Mouse (Mus musculus) heart, adult 2 months (tissue): ENCODE measurements around the gene Mief2. TPM values are rescaled to one million over a fixed set of nuclear protein-coding genes. Genes with fewer than 3 reads are reported as not detected.

Source experiments
- DNase-seq, 2 experiments: peaks; one replicate each; pipeline ENCODE4 v3.0.0; 2021
- H3K27ac ChIP-seq: fragments of 200-600 bp; 2 replicates; pipeline ENCODE4 v1.8.1; 2022
- H3K27me3 ChIP-seq: fragments of 200-500 bp; 2 replicates; pipeline ENCODE4 v1.6.1; 2012; ENCODE audit warnings: mild to moderate bottlenecking, low read length, inconsistent platforms, mixed read lengths; ENCODE audit not compliant: control insufficient read depth, insufficient read depth
- H3K36me3 ChIP-seq: fragments of 200-500 bp; 2 replicates; pipeline ENCODE4 v1.6.1; 2012; ENCODE audit warnings: low read length, inconsistent platforms; ENCODE audit not compliant: control insufficient read depth, insufficient read depth
- H3K4me1 ChIP-seq: fragments of 200-500 bp; 2 replicates; pipeline ENCODE4 v1.6.1; 2011; ENCODE audit warnings: low read length; ENCODE audit not compliant: control insufficient read depth, insufficient read depth
- H3K4me3 ChIP-seq: fragments of 200-600 bp; 2 replicates; pipeline ENCODE4 v1.8.1; 2022
- H3K79me2 ChIP-seq: fragments of 200-500 bp; replicated peaks from 2 replicates; pipeline ENCODE4 v1.6.1; 2012; ENCODE audit warnings: mild to moderate bottlenecking, inconsistent platforms, low read length, moderate library complexity, mixed read lengths; ENCODE audit not compliant: control insufficient read depth, insufficient read depth
- H3K9ac ChIP-seq: fragments of 200-500 bp; 2 replicates; pipeline ENCODE4 v1.6.1; 2012; ENCODE audit warnings: low read depth, mild to moderate bottlenecking, control low read depth, inconsistent platforms, low read length, mixed read lengths
- CTCF ChIP-seq: fragments of 200-600 bp; IDR thresholded peaks from 2 replicates; pipeline ENCODE4 v1.8.1; 2022; ENCODE audit warnings: antibody characterized with exemption, mild to moderate bottlenecking, moderate library complexity
- EP300 ChIP-seq: fragments of 200-500 bp; IDR thresholded peaks from 2 replicates; pipeline ENCODE4 v1.6.1; 2011; ENCODE audit warnings: low read depth, low read length, control low read depth; ENCODE audit not compliant: insufficient read depth
- POLR2A ChIP-seq: fragments of 200-500 bp; IDR thresholded peaks from 2 replicates; pipeline ENCODE4 v1.6.1; 2011; ENCODE audit warnings: mild to moderate bottlenecking, low read depth, low read length, control low read depth; ENCODE audit not compliant: insufficient read depth
- WGBS: fragments of 180-500 bp; shearing (Covaris S2); methylation state at CpG from one replicate; pipeline ENCODE4 v1.1.7; 2018; 5-methylcytosine and 5-hydroxymethylcytosine counted together
- intact Hi-C: fragments of 180-260 bp; cut with DNase I; formaldehyde crosslinking; loops from one replicate; pipeline ENCODE4 v1.15.1; 2025
- long read RNA-seq: library from polyadenylated mRNA; stranded (forward); transcript quantifications from one replicate; pipeline ENCODE4 v2.0.0, GENCODE M21; 2021
- polyA plus RNA-seq: library from polyadenylated mRNA; depleted of rRNA; stranded (reverse); fragments of >200 nt; gene quantifications from 2 replicates; pipeline ENCODE4 v1.2.3, GENCODE M21; 2012; rRNA removed
- total RNA-seq, 2 experiments: library from RNA; stranded (reverse); gene quantifications; 2 replicates each; pipeline ENCODE4 v1.2.3; 2021

Gene Mief2
- total RNA-seq (10 to 100 TPM; 31.1 to 36.2 TPM), polyA plus RNA-seq (34.8 and 42.2 TPM in 2 replicates)
- long read RNA-seq, transcript Mief2-203 (3 exons, 716 nt), result minor isoform, 5 of 42 reads
- long read RNA-seq, transcript Mief2-201 (4 exons, 2,522 nt), result major isoform, 24 of 42 reads
- long read RNA-seq, partial matches to known transcripts, result 7 of 42 reads
- long read RNA-seq, other reads (novel, unspliced or antisense), result 6 of 42 reads

DNA sequence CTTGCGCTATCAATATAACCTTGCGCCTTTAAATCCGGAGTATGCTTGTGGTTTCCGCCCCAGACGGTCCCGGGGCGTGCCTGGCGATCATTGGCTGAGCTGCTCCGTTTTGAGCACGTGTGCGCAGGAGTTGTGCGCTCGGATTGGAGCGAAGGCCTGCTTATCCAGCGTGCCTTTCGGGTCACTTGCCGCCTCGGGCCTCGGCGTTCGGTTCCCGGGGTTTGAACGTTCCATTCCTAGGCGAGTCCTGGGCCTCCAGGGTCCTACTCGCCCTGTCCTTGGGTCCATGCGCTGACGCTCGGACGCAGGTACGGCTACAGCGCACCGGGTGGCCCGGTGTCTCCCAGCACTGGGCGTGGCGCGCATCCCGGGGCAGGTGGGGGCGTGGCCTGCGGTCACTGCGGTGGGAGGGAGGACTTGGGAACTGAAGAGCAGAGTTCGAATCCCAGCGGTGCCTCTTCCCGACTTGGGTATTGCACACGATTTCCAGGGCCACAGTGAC lies at the start of gene Mief2:
Gene Mief2, plus strand, starts transcription at position 139 of the 502 bp plus-strand sequence.
- Histone ChIP-seq H3K79me2 (peaks cover 2% of the 10 kb centered on the region; the same call in 1 of the 2 replicates), H3K36me3 (no peaks in the 10 kb centered on the region; the same call in 1 of the 2 replicates), H3K27ac (peak within 1 kb of the TSS; percentile 91), H3K27me3 (no peaks in the 10 kb centered on the region), H3K9ac (peak within 1 kb of the TSS; percentile 90), H3K4me1 (peaks cover 16% of the 10 kb centered on the region), H3K4me3 (peak within 1 kb of the TSS; percentile 73)
- DNase-seq, result peak; percentile 94 to 97
- no peak for TF ChIP-seq CTCF
- 0 out of 2 replicates have a peak, but pooled peaks have one; percentile 13 for TF ChIP-seq EP300
- peak; percentile 80 for TF ChIP-seq POLR2A
- WGBS, result under 1% methylated on average over 44 of the region's 44 CpGs
- intact Hi-C loops, result loop anchor here (1.0 kb wide), 1 partner anchor 29 kb away; the partner anchor contains the start of gene Llgl1

DNA sequence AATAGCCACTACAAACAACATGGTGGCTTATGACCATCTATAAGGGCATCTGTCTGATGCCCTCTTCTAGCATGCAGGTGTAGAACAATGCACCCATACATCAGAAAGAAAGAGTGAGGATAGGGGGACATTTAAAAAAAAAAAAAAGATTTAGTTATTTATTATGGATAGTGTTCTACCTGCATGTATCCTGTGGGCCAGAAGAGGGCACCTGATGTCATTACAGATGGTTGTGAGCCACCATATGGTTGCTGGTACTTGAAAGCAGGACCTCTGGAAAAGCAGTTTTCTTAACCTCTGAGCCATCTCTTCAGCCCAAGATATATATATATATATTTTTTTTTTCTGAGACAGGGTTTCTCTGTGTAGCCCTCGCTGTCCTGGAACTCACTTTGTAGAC lies 32.0 kb upstream of the Mief2 start:
- intact Hi-C loops, result loop anchor here (5.0 kb wide), 1 partner anchor 231 kb away; no protein-coding TSS in a partner anchor
- no peak overlapping the region for H3K27ac ChIP-seq
- H3K4me1 ChIP-seq, result peaks cover 4% of the 10 kb centered on the region
- H3K79me2 ChIP-seq, result no peaks in the 10 kb centered on the region
- H3K27me3 ChIP-seq, result no peaks in the 10 kb centered on the region
- H3K9ac ChIP-seq, result no peak overlapping the region
- no peak for DNase-seq
- TF ChIP-seq CTCF, result peak; percentile 24; the same call in 1 of the 2 replicates
- no peak for TF ChIP-seq EP300
- TF ChIP-seq POLR2A, result no peak
- no peak overlapping the region for H3K4me3 ChIP-seq
- H3K36me3 ChIP-seq, result no peaks in the 10 kb centered on the region
- WGBS, result 71% methylated on average over 1 of the region's 1 CpGs

DNA sequence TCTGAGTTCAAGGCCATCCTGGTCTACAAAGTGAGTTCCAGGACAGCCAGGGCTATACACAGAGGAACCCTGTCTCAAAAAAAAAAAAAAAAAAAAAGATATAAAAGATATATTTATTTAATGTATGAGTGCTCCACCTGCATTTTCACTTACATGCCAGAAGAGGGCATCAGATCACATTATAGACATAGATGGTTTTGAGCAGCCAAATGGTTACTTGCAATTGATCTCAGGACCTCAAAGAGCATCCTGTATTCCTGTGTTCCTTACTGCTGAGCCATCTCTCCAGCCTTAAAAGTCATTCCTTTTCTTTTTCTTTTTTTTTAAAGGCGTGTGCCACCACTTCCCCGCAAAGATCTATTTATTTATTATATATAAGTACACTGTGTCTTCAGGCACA lies 30.6 kb upstream of the Mief2 start:
- DNase-seq, result no peak
- Histone ChIP-seq H3K36me3 (no peaks in the 10 kb centered on the region), H3K4me3 (no peak overlapping the region), H3K4me1 (peaks cover 4% of the 10 kb centered on the region), H3K79me2 (no peaks in the 10 kb centered on the region), H3K27ac (peak overlapping the region; percentile 84; the same call in 1 of the 2 replicates), H3K9ac (no peak overlapping the region), H3K27me3 (no peaks in the 10 kb centered on the region)
- TF ChIP-seq CTCF (peak; percentile 75), EP300 (no peak)
- 62% methylated on average over 2 of the region's 2 CpGs for WGBS
- intact Hi-C loops, result loop anchor here (1.0 to 5.0 kb wide), 2 partner anchors 132 to 230 kb away; no protein-coding TSS in a partner anchor

DNA sequence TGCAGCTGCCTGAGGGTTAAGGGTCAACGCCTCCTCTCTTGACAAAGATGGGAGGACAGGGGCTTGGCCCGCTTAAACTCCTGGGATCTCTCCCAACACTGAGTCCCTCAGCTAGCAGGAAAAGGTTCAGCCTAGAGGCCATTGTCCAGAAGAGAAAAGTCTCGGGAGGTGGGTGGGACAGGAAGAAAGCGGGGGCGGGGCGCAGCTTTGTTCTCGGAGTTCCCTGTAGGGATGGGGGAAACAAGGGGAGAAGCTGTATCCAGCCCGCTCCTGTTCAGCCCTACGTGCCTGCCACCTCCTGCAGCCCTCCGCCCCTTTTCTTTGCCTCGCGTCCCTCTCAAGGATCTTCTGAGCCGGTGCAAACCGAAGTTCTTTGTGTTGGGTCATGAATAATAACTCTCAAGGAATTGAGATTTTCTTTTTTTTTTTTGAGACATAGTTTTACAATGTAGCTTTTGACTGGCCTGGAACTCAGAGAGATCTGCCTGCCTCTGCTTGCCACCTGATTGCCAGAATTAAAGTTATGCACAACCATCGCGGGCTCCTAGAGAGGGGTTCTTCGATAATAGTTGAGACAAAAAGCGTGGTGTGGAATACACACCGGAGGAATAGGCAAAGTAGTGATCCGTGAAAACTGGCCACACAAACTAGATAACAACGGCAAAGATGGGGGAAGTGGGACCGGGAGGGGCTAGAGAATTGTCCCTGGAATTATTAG lies 29.2 kb upstream of the Mief2 start:
- H3K4me1 ChIP-seq, result peaks cover 4% of the 10 kb centered on the region
- H3K4me3 ChIP-seq, result peak overlapping the region; percentile 99
- H3K36me3 ChIP-seq, result no peaks in the 10 kb centered on the region
- H3K9ac ChIP-seq, result peak overlapping the region; percentile 63
- TF ChIP-seq EP300 (0 out of 2 replicates have a peak, but pooled peaks have one; percentile 21), CTCF (no peak), POLR2A (peak; percentile 85)
- WGBS, result 2% methylated on average over 22 of the region's 22 CpGs
- H3K79me2 ChIP-seq, result no peaks in the 10 kb centered on the region
- intact Hi-C loops, result loop anchor here (1.0 to 5.0 kb wide), 4 partner anchors 29 to 228 kb away; partner anchors contain the start of genes Mief2, Smcr8 and Top3a
- peak overlapping the region; percentile 84 for H3K27ac ChIP-seq
- no peaks in the 10 kb centered on the region for H3K27me3 ChIP-seq
- DNase-seq, result peak; percentile 85 to 86

DNA sequence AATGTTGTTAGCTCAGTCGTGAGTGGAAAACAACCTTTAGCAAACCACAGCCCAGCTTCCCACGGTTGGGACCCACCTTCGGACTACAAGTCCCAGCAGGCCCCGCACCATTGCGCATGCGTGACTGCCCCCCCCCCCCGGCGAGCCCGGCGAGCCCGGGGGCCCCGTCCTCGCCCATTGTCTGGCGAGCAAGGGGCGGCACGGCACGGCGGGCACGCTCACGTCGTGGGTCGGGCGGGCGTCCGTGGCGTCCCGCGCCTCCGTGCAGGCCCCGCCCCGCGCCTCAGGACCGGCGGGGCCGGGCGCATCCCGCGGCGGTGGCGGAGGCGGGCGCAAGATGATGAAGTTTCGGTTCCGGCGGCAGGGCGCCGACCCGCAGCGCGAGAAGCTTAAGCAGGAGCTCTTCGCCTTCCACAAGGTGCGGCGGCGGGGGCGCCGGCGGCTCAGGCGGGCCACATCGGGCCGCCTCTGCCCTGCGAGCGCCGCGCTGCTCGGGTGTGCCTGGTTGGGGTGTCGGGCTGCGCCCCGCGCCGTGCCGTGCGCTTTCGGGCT lies 28.6 kb upstream of the Mief2 start, which contains the start of gene Llgl1:
Gene Llgl1, plus strand, starts transcription at position 200 of the 552 bp plus-strand sequence.
- TF ChIP-seq CTCF (no peak), POLR2A (peak; percentile 55; the same call in 1 of the 2 replicates)
- peak; percentile 89 to 93 for DNase-seq
- no peaks in the 10 kb centered on the region for H3K36me3 ChIP-seq
- under 1% methylated on average over 64 of the region's 73 CpGs for WGBS
- 0 out of 2 replicates have a peak, but pooled peaks cover 1% of the 10 kb centered on the region for H3K79me2 ChIP-seq
- no peaks in the 10 kb centered on the region for H3K27me3 ChIP-seq
- H3K4me3 ChIP-seq, result peak within 1 kb of the TSS; percentile 99
- H3K9ac ChIP-seq, result peak within 1 kb of the TSS; percentile 74
- H3K27ac ChIP-seq, result peak within 1 kb of the TSS; percentile 84
- intact Hi-C loops, result loop anchor here (1.0 to 5.0 kb wide), 4 partner anchors 29 to 228 kb away; partner anchors contain the start of genes Mief2, Smcr8 and Top3a
- H3K4me1 ChIP-seq, result peaks cover 4% of the 10 kb centered on the region
